Mouse (Mus musculus): ENCODE measurements around the gene Myh9. TPM values are rescaled to one million over a fixed set of nuclear protein-coding genes. Genes with fewer than 3 reads are reported as not detected.
A peak's percentile ranks its signal among the peaks of the same experiment; 100 is the strongest.

Gene Myh9
- total RNA-seq (2021) = 100 to 1,000 TPM; 309 to 387 TPM
- long read RNA-seq, experiment 1, full-length matches to known transcripts = 8 of 32 reads
- long read RNA-seq, experiment 1, partial matches to known transcripts = 18 of 32 reads
- long read RNA-seq, experiment 1, other reads (novel, unspliced or antisense) = 6 of 32 reads
- long read RNA-seq, experiment 2, full-length matches to known transcripts = 6 of 15 reads
- long read RNA-seq, experiment 2, partial matches to known transcripts = 8 of 15 reads
- long read RNA-seq, experiment 2, other reads (novel, unspliced or antisense) = 1 of 15 reads

GRCm38 (mm10) chr15:77842047-77842843, at the start of gene Myh9:
Gene Myh9, minus strand, starts transcription at chr15:77842175.
- DNase-seq = peak; percentile 100

GRCm38 (mm10) chr15:77891766-77892165, 49.8 kb upstream of the Myh9 start:
- DNase-seq = no peak

GRCm38 (mm10) chr15:77889761-77890422, 47.9 kb upstream of the Myh9 start:
- no peak for DNase-seq

GRCm38 (mm10) chr15:77888286-77888685, 46.3 kb upstream of the Myh9 start:
- peak; percentile 66 to 73 for DNase-seq

GRCm38 (mm10) chr15:77887093-77887488, 45.1 kb upstream of the Myh9 start:
- no peak for DNase-seq

- no peak for DNase-seq
Observed at GRCm38 (mm10) chr15:77886369-77887092, 44.6 kb upstream of the Myh9 start.

- no peak for DNase-seq
Observed at GRCm38 (mm10) chr15:77885945-77886344, 44.0 kb upstream of the Myh9 start.

GRCm38 (mm10) chr15:77885159-77885558, 43.2 kb upstream of the Myh9 start:
- no peak for DNase-seq

- peak in 1 of 2 experiments; percentile 29 for DNase-seq
Observed at GRCm38 (mm10) chr15:77883697-77884010, 41.7 kb upstream of the Myh9 start.

- DNase-seq = peak in 1 of 2 experiments; percentile 51
Observed at GRCm38 (mm10) chr15:77882797-77883696, 41.1 kb upstream of the Myh9 start.

- DNase-seq = no peak
Observed at GRCm38 (mm10) chr15:77882297-77882696, 40.3 kb upstream of the Myh9 start.

- DNase-seq = peak; percentile 30 to 41
Observed at GRCm38 (mm10) chr15:77881698-77882097, 39.7 kb upstream of the Myh9 start.

- no peak for DNase-seq
Observed at GRCm38 (mm10) chr15:77880738-77881137, 38.8 kb upstream of the Myh9 start.

GRCm38 (mm10) chr15:77879756-77880155, 37.8 kb upstream of the Myh9 start:
- no peak for DNase-seq

GRCm38 (mm10) chr15:77877209-77877608, 35.2 kb upstream of the Myh9 start:
- DNase-seq = no peak

GRCm38 (mm10) chr15:77876716-77877115, 34.7 kb upstream of the Myh9 start:
- no peak for DNase-seq

GRCm38 (mm10) chr15:77875953-77876352, 34.0 kb upstream of the Myh9 start:
- DNase-seq = no peak

- DNase-seq = no peak
Observed at GRCm38 (mm10) chr15:77874807-77875206, 32.8 kb upstream of the Myh9 start.

- DNase-seq = peak in 1 of 2 experiments; percentile 44
Observed at GRCm38 (mm10) chr15:77874310-77874709, 32.3 kb upstream of the Myh9 start.

- DNase-seq = peak in 1 of 2 experiments; percentile 27
Observed at GRCm38 (mm10) chr15:77873564-77873963, 31.6 kb upstream of the Myh9 start.

- DNase-seq = no peak
Observed at GRCm38 (mm10) chr15:77872996-77873395, 31.0 kb upstream of the Myh9 start.
